Mouse (Mus musculus) CD4-positive helper T cell, adult 2 months (primary cell): ENCODE measurements around the gene Tulp2.

Source experiments
- DNase-seq: peaks from one replicate; pipeline ENCODE4 v3.0.0-alpha.2; 2012; ENCODE audit warnings: low read depth, missing footprints, low spot score

Tulp2 gene

DNA sequence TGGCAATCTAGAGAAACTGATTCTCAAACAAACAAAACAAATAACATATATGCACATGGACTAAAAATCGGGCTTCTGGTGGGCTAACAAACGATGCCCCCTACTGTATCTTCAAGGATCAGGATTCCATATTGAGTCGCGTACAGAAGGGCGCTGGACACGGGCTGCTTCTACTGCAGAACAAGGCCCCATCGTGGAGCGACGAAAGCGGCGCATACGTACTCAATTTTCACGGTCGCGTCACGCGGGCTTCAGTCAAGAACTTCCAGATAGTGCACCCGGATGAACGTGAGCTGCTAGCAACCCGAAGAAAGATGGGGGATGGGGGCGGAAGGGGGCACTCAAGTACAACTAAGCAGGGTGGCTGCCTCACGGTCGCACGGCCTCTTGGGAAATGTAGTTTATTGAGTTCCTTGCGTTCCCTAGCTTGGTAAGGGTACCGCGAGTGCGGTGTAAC, 40.1 kb downstream of the Tulp2 start:
- DNase-seq: peak; percentile 96

DNA sequence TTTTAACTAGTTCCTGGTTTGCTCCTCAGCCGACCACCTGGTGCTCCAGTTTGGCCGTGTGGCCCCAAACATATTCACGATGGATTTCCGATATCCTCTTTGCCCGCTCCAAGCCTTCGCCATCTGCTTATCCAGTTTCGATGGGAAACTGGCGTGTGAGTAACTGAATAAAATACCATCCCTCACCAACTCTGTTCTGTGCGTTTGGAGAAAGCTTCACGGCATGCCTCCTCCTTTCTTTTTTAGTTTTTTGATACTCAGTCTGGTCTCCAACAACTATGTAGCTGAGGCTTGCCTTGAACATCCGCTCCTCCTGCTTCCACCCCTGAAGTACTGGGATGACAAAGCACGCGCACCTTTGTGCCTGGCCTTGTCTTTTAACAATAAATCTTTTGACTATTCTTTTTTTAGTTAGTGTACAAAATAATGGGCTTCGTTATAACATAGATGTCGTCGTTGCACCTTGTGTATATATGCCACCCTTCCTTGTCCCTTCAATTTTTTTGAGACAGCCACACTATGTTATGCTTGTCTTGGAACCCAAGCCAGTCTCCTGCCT, 40.6 kb downstream of the Tulp2 start:
- DNase-seq: no peak

DNA sequence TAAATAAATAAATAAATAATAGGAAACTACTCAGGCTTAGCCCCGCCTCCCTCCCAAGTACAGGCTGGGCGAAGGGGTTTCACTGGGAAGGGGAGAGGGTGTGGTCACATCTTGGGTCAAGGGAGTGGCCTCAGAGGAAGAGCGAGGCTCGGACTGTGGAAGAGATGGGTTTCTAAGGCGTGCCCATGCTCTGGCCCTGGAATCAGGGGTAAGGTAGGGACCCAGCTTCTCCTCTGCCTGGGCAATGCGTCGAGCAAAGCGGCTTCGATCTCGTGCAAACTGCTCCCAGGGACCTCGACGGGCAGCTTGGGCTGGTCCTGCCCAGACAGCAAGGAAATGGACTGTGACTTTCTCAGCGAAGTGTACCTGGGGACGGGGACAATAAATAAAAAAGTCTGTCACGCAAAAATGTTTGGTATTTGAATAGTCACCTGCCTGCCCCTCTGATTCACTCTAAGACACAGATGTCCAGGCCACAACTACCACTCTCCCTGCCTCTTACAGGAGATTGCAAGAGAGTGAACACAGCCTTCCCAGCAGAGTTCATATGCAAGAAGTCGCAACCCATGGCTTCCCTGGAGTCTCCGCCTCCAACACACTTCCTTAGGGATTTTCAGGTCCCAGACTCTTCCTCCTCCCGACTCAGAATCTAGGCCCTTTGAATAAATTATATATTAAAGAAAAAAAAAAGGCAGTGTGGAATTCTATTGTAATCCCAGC, 41.4 kb downstream of the Tulp2 start:
- peak; percentile 43 for DNase-seq

DNA sequence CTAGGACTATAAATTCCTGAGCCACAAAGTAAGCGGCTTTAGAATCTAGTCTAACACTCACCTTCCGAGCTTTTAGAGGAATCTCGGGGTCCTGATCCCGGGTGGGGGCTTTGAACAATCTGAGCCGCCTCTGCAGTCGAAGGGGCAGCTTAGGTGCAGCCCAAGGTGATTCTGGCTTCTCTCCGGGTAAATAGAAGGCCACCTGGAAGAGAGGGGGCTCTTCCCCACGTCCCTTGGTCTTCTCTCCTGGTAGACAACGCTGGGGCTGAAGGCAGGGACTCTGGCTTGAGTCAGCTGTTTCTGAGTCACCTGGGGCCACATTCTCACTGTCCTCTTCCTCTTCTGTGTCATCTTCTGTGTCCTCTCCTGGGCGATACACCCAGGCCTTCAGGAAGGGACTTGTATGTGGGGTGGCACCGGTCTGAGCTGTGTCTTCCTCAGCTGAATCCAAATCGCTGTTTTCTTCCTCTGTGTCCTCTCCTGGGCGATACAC, 42.0 kb downstream of the Tulp2 start:
- DNase-seq: peak; percentile 16

DNA sequence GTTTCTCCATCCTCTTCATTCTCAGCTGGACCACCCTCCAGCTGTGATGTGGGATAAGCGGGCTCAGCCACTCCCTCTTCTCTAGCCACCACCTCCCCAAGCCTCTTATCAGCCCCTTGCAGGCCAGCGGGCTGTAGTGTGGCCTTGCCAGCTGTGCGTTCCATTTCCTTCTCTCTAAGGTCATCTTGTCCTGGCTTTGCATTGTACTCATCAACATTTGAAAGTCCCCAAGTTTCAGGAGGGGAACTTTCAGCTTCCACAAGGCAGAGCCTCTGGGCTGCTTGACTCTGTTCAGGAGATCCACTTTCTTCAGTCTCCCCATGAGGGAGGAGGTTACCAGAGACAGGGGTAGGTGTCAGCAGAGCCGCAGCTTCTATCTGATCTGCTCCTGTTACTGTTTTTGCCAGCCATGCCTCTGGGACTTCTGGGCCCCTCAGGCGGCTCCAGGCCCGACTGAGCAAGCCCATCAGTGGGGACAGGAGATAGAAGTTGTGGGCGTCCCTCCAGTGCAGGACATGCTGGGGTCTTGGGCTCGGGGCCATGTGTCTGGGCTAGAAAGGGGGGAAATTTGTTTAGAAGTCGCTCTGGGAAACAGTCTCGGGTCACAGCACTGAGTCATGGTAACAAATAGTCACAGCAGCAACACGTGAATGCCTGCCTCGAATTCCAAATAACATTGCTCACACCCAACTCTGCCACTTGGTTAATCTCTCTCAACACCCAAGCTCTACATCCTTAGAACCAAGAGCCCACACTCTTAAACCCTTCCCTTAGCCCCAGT, 43.4 kb downstream of the Tulp2 start:
- peak; percentile 53 for DNase-seq

DNA sequence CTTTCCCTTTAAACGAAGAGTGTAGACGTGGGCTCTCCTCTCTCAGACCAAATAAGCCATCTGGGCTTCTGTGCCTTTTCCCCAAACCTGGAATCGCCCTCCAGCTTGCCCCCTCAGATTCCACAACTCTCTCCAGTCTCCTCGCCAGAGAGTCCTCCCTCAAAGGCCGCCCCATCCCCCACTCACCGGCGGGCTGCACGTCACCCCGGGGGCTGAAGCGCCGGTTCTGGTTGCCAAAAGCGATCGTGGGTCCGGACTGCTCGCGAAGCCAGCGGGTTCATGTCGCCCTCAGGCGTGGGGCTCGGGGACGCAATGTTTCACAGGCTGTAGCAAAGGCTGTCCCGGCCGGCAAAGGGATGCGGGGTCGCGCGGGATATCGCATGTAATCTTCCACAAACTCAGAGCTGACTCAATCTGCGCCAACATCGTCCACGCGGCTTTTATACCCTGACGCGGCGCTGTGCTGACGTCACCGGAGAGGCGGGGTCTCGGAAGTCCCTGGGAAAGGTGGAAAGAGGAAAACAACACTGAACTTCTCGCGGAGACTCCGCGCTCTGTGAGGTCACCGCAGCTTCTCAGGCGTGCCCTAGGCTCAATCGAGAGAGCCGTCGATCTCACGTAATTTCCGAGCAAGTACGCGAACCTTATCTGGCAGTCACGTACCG, 44.3 kb downstream of the Tulp2 start, which contains the start of the genes Ppp1r15a and Plekha4:
Ppp1r15a (minus strand) TSS at position 460 of the 665 bp plus-strand sequence.
Plekha4 (plus strand) TSS at position 522 of the 665 bp plus-strand sequence.
- peak; percentile 99 for DNase-seq

DNA sequence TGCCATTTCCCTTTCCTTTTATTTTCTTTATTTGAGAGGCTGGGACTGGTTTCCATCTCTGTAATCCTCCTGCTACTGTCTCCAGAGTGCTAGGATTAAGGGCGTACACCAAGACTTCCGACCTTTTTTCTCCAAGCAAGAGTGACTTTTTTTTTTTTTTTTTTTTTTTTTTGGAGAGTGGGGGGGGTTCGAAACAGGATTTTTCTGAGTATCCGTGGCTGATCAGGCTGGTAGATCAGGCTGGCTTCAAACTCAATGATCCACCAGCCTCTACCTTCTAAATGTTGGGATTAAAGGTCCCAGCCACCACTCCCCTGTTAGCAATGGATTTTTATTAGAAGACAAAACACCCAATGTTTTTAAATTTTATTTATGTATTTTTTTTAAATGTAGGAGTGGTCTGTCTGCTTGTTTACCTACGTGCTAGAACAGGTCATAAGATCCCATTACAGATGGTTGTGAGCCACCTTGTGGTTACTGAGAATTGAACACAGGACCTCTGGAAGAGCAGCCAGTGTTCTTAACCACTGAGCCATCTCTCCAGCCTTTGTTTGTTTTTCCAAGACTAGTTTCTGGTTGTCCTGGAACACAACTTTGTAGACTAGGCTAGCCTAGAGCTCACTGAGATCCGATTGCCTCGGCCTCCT, 44.9 kb downstream of the Tulp2 start:
- DNase-seq: peak; percentile 82

DNA sequence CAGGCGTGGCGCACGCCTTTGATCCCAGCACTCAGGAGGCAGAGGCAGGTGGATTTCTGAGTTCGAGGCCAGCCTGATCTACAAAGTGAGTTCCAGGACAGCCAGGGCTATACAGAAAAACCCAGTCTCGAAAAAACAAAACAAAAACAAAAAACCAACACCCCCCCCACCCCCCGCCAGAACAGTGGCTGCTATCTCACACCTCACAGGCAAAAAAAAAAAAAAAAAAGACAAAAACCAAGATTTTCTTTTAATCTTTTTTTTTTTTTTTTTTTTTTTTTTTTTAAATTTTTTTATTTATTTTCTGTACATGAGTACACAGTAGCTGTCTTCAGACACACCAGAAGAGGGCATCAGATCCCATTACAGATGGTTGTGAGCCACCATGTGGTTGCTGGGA, 45.5 kb downstream of the Tulp2 start:
- DNase-seq: peak; percentile 64

DNA sequence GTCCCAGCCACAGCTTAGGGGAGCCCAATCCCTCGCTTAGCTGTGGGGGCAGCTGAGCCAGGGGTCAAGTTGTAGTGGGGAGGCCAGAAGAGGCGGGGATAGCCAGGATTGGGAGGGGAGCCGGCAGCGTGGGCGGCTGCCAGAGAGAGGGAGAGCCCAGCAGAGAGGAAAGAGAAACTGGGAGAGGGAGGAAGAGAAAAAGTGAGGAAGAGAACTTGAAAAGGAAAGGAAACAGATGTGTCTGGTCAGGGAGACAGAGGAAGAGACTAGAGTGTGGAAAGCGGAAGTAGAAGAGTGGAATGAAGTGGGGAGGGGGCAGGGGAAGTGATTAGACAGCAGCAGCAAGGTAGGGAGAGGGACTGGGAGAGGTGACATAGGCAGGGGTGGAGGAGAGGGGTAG, 47.8 kb downstream of the Tulp2 start:
- DNase-seq: peak; percentile 19

DNA sequence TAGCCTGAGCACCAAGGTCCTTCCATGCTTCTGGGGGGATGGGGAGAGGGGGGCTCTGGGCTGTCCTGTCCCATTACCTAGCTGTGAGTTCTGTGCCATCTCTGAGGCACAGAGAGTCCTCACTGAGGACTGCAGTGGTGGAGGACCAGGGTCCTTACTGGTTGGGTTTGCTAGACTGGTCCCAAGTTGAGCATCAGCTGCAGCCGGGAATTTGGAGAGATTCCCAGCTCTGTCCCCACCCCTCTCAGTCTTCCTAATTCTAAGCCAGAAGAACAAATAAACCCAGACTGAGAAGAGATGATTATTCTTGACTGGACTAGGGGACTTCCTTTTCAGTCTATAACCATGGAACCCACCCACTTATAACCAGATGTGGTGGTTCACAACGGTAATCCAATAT, 49.0 kb downstream of the Tulp2 start:
- no peak for DNase-seq

DNA sequence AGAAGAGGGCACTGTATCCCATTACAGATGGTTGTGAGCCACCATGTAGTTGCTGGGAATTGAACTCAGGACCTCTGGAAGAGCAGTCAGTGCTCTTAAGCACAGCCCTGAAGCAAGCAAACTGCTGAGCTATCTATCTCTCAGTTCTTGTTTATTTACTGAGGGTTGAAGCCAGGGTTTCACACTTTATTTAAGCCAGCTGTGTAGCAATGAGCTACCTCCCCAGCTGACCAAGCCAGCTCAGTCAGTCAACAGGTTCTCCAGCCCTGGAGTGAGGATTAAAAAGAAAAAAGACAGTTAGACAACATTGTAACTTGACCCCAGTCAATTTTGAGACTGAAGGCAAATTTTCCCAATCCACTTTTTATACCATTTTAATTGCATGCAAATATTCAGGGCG, 54.0 kb downstream of the Tulp2 start:
- no peak for DNase-seq

DNA sequence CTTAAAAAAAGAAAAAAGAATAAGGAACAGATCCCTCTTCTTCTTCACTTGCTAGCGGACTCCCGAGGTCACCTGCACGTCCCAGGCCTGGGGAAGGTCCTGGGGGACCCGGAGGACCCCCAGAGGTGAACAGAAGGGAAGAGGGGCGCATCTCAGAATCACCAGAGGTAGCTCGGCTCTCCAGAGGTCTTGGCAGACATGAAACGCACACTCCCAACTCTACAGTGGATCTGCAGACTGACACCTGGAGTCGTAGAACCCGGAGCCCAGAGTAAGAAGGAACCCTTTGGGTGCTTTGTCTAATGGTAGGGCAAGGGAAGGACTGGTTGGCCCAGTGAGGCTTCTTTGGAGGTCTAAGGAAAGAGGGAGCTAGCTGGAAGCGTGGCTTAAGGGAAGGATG, 55.9 kb downstream of the Tulp2 start:
- no peak for DNase-seq

DNA sequence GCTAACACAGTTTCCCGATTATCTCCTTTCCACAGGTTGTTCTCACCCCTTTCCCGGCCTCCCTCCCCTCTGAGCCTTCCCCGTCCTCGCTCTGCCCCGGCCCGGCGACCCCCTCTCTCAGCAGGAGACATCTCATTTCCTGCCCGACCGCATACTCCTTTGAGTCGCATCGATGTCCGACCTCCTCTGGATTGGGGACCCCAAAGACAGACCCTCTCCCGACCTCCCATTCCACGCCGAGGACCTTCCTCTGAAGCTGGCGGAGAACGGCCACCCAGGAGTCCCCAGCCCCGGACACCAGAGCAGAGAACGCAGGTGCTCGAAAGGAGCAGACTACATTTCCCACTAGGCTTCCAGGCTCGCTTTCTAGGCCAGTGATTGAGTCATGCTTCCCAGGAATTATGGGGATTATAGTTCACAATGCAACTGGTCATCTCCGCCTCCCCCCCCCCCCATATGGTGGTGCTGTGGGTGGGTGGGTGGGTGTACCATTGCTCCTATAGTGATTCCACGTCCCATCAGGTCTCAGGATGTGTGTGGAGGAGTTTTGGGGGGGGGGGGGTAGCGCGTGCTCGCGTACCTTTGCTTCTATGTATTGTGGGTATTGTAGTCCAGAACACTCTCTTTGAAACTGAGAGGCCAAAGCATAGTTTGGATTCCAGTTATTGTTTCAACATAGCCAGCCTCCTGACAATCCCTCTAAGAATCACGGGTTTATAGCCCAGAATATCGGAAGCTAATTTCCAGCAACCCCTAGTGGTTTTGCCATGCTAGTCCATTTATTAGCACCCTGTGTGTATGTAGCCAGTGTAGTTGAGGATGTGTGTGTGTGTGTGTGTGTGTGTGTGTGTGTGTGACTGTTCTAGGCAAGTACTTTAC, 56.7 kb downstream of the Tulp2 start:
- no peak for DNase-seq

DNA sequence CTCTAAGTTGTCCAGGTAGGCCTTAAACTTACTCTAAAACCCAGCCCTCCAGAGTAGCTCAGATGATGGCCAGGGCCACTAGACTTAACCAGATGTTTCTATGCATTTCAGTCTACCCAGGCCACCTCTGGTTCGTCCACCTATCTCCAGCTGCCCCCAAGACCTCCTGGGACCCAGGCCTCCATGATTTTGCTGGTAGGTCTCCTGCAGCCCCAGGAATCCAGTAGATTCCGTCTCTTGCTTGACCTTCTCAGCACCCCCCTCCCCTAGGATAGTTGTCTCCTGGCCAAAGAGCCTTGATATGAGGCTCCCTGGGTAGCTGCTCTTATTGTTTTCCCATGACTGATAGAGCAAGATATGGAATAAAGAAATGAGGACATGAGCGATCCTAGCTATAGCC, 57.4 kb downstream of the Tulp2 start:
- no peak for DNase-seq

DNA sequence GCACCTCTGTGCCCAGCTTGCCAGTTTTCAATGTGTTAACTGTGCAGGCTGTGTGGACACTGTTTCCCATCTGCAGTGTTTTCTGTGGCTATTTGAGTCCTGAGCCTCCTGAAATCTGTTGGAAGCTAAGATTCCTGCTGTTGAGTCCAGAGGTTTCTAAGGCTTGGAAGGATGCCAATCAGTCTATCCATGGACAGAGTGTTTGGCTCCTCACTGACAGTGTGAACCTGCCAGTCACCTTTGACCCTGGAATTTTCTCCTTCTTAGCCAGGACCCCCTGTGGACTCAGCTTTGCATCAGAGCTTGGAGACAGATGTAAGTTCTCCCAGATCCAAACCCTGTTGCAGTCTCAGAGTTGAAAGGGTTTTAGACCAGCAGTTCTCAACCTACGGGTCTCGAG, 58.5 kb downstream of the Tulp2 start:
- no peak for DNase-seq

DNA sequence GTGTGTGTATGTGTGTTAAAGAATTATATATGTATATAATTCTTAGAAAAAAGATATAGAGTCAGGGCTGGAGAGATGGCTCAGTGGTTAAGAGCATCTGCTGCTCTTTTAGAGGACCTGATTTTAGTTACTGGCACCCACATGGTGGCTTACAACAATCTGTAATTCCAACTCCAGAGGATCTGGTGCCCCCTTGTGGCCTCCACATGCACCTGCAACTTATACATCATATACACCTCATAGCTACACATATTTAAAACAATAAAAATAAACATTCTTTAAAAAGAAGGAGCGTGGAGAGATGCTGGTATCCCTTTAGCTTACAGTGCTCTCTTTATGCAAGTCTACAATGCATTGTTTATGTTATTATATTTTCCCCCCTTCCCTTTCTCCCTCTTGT, 62.8 kb downstream of the Tulp2 start:
- DNase-seq: no peak

DNA sequence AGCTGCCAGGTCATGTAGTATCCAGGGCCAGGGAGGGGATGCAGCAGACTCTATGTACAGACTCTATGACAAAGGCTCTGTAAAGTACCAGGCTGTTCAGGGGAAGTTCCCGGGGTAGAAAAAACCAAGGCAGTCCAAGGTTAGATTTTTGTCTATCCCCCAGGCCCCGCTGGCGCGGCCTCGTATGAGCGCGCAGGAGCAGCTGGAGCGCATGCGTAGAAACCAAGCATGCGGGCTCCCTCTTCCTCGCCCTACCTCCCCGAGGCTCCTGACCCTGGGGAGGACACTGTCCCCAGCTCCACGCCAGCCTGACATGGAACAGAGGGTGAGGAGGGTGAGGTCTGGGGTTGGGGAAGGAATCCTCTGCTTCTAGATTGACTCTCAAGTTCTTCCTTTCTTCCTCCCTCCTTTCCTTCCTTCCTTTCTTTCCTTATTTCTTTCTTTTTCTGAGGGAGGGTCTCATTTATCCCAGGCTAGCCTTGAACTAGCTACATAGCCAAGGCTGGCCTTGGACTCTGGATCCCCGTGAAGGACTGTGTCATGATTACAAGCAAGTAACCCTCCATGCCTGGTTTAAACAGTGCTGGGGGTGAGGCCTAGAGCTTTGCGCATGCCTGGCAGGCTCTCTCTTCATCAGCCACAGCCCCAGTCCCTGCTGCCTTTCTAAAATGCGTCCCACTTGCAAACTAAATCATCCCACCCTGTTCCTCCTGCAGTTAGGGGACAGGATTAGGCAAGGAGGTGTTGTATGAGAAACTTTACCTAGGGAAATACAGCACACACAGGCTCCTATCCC, 68.2 kb downstream of the Tulp2 start:
- DNase-seq: no peak

DNA sequence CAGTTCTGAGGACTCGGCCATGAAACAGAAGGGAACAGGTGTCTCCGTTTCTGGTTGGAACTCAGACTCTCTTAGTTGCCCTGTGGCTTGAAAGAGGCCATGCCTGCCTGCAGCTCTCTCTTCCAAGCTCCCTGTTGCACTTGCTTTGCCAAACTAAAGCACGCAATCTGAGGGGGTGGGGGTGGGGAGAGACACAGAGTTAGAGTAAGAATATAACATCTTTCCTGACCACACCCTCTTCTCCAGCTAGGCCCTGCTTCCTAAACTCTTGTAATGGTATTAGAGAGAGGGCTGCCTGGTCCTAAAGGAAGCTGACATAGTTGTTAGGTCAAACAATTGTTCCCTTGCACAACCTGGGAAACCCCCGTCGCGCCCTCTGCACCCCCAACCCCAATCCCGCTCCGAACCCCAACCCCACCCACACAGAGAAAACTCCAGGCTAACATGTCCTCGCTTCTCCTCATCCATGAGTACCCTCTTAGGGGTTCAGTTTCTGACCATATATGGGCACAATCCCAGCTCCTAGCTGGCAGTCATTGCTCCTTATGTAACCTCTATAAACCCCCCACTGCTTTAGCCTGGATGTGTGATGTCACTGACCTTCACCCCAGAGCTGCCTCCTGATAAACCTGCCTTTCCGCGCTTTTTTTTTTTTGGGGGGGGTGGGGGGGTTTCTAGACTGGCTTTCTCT, 69.3 kb downstream of the Tulp2 start:
- DNase-seq: no peak

DNA sequence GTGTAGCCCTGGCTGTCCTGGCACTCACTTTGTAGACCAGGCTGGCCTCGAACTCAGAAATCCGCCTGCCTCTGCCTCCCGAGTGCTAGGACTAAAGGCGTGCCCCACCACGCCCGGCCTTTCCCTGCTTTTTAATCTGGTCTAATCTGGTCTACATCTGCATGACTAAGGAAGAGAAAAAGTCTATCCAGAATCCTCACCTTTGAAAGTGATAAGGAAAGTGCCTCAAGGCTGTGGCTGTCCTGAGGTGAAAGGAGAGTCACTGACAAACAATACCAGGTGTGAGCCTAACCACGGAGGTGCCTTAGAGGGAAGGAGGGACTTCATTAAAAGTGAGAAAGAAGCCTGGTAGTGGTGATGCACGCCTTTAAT, 69.8 kb downstream of the Tulp2 start:
- no peak for DNase-seq
